Mouse (Mus musculus): ENCODE data around the gene Abi3bp.

DNA sequence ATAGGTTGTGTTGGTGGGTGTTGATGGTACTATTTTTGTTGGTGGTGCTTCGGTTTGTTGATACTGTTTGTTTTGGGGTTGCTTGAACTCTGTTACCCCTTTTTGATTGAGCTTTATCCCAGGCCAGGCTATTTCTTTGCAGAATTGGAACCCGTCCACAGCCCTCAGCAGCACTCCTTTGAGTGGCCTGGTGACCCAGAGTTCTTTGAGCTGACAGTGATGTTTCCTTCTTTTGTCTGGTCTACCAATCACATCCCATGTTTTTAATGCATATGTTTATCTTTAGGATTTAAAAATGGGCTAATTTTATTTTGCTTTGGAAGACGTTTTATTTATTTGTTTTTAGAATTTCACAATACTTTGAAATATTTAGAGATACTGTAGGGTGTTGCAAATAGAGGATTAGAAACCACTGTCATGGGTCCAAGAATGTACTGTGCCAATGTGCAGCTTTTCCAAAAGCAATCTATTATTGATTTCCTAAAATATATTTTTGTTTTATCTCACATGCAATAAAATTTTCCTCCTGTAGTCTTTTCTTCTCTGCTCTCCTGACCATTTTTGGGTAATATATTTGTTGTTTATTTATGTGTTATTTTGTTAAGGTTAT, 50.5 kb downstream of the Abi3bp start:
- TF ChIP-seq HCFC1 (IDR thresholded peaks at IDR 0.05; ENCODE audit: borderline replicate concordance, insufficient read depth, low read length) (no peak), ZC3H11A (IDR thresholded peaks at IDR 0.05; ENCODE audit: borderline replicate concordance, low read depth, low read length) (no peak), ZNF384 (IDR thresholded peaks at IDR 0.05; ENCODE audit: low read depth, low read length) (no peak)
